ENCODE assay signal across 25 mouse cellular contexts in genomic region chr4:108637721-108638120, GRCm38 (mm10). TPM values are rescaled to one million over a fixed set of nuclear protein-coding genes. Genes with fewer than 3 reads are reported as not detected.
DNase-seq lines count a peak whose midpoint lies in the region; ATAC-seq and TF ChIP-seq lines count a peak whose summit lies in the region.
"Had no signal": no experiment of that assay in that cellular context is flagged by ENCODE, and none has a peak within 500 bp of the region (broad histone marks: within the 10 kb centered on the region; RNA-seq: fewer than 3 reads in every experiment).

No protein-coding gene starts in this region.

- no peak overlapping the region for H3K4me2 ChIP-seq in intestine, embryonic 14.5 days (ENCODE audit: low read length)
- no peak overlapping the region for H3K4me2 ChIP-seq in intestine, postnatal 0 days (replicated peaks; ENCODE audit: low read depth)
- no peak overlapping the region for H3K4me2 ChIP-seq in neural tube, embryonic 15.5 days
- no peak overlapping the region for H3K4me2 ChIP-seq in liver, postnatal 0 days (ENCODE audit: low read depth, low read length)
- H3K4me2 ChIP-seq: embryonic facial prominence, embryonic 13.5 days; embryonic facial prominence, embryonic 15.5 days; forebrain, embryonic 13.5 days; forebrain, embryonic 15.5 days had no signal

- ATAC-seq in intestine, embryonic 14.5 days (replicated peaks; ENCODE audit: low FRiP score, low TSS enrichment, low read depth) = no peak
- ATAC-seq in intestine, postnatal 0 days = no peak
- ATAC-seq in CD4-positive, CD25-positive, alpha-beta regulatory T cell, adult 4 months = peak; percentile 73
- peak; percentile 58 for ATAC-seq in activated CD4-positive, CD25-positive, alpha-beta regulatory T cell, adult 4 months
- ATAC-seq in inflammation-experienced regulatory T-cells, adult 6 months = peak; percentile 64
- no peak for ATAC-seq in erythroblast, adult 5-6 weeks (replicated peaks; ENCODE audit: low FRiP score, poor library complexity, severe bottlenecking)
- ATAC-seq in neural tube, embryonic 15.5 days (ENCODE audit: low FRiP score) = no peak
- no peak for ATAC-seq in liver, postnatal 0 days
- ATAC-seq: forebrain, embryonic 13.5 days; forebrain, embryonic 15.5 days; forebrain, postnatal 0 days; Patski had no signal

- DNase-seq in intestine, embryonic 14.5 days (ENCODE audit: low spot score) = peak; percentile 7
- no peak for DNase-seq in liver, postnatal 0 days
- DNase-seq: adrenal gland, adult 2 months; adrenal gland, postnatal 10 days; adrenal gland, postnatal 25 days; cerebellum, adult 11 months; cerebellum, adult 18-20 months; cerebellum, adult 8-10 months; cerebellum, adult 9-11 months; cerebellum, postnatal 14 days; cerebellum, postnatal 36 days; embryo, embryonic 11 days; forebrain, postnatal 0 days had no signal

- H3K4me3 ChIP-seq in intestine, embryonic 14.5 days (ENCODE audit: low read depth, low read length) = no peak overlapping the region
- no peak overlapping the region for H3K4me3 ChIP-seq in intestine, postnatal 0 days (ENCODE audit: low read depth, low read length)
- H3K4me3 ChIP-seq in neural tube, embryonic 15.5 days (replicated peaks) = no peak overlapping the region
- no peak overlapping the region for H3K4me3 ChIP-seq in liver, postnatal 0 days (ENCODE audit: low read depth, low read length)
- H3K4me3 ChIP-seq: embryonic facial prominence, embryonic 13.5 days; embryonic facial prominence, embryonic 15.5 days; forebrain, embryonic 13.5 days; forebrain, embryonic 15.5 days had no signal

- no peaks in the 10 kb centered on the region for H3K9me3 ChIP-seq in intestine, embryonic 14.5 days (ENCODE audit: control insufficient read depth, low read length)
- H3K9me3 ChIP-seq in intestine, postnatal 0 days (ENCODE audit: control insufficient read depth) = no peaks in the 10 kb centered on the region
- no peaks in the 10 kb centered on the region for H3K9me3 ChIP-seq in neural tube, embryonic 15.5 days (replicated peaks)
- H3K9me3 ChIP-seq in liver, postnatal 0 days (ENCODE audit: low read length) = no peaks in the 10 kb centered on the region
- H3K9me3 ChIP-seq: embryonic facial prominence, embryonic 13.5 days; embryonic facial prominence, embryonic 15.5 days; forebrain, embryonic 13.5 days; forebrain, embryonic 15.5 days; G1E had no signal

- 91% methylated on average over 3 of the region's 3 CpGs for WGBS in intestine, embryonic 14.5 days
- 97% methylated on average over 3 of the region's 3 CpGs for WGBS in intestine, postnatal 0 days
- 75% methylated on average over 3 of the region's 3 CpGs for WGBS in neural tube, embryonic 15.5 days
- WGBS in liver, postnatal 0 days (ENCODE audit: insufficient replicate concordance) = 85% methylated on average over 3 of the region's 3 CpGs

- H3K9ac ChIP-seq in intestine, embryonic 14.5 days (ENCODE audit: low read length) = no peak overlapping the region
- H3K9ac ChIP-seq in intestine, postnatal 0 days (ENCODE audit: low read depth, low read length) = no peak overlapping the region
- no peak overlapping the region for H3K9ac ChIP-seq in neural tube, embryonic 15.5 days (replicated peaks)
- H3K9ac ChIP-seq in liver, postnatal 0 days (replicated peaks) = no peak overlapping the region
- H3K9ac ChIP-seq: embryonic facial prominence, embryonic 13.5 days; embryonic facial prominence, embryonic 15.5 days; forebrain, embryonic 13.5 days; forebrain, embryonic 15.5 days; forebrain, postnatal 0 days had no signal

- TF ChIP-seq CTCF in intestine, postnatal 0 days (IDR thresholded peaks at IDR 0.05; ENCODE audit: low read depth) = no peak
- no peak for TF ChIP-seq CTCF in liver, postnatal 0 days (IDR thresholded peaks at IDR 0.05; ENCODE audit: low read depth)

- no peak overlapping the region for H3K27ac ChIP-seq in intestine, embryonic 14.5 days (ENCODE audit: low read depth)
- H3K27ac ChIP-seq in intestine, postnatal 0 days (ENCODE audit: low read depth, low read length) = no peak overlapping the region
- H3K27ac ChIP-seq in neural tube, embryonic 15.5 days (replicated peaks) = no peak overlapping the region
- H3K27ac ChIP-seq in liver, postnatal 0 days (ENCODE audit: low read depth) = no peak overlapping the region
- H3K27ac ChIP-seq: embryonic facial prominence, embryonic 13.5 days; embryonic facial prominence, embryonic 15.5 days; forebrain, embryonic 13.5 days; forebrain, embryonic 15.5 days had no signal

- peaks cover 60% of the 10 kb centered on the region for H3K36me3 ChIP-seq in intestine, embryonic 14.5 days (ENCODE audit: control insufficient read depth, insufficient read depth, low read length)
- peaks cover 54% of the 10 kb centered on the region for H3K36me3 ChIP-seq in intestine, postnatal 0 days (ENCODE audit: control insufficient read depth, insufficient read depth)
- peaks cover 77% of the 10 kb centered on the region for H3K36me3 ChIP-seq in neural tube, embryonic 15.5 days
- H3K36me3 ChIP-seq in liver, postnatal 0 days (replicated peaks; ENCODE audit: insufficient read depth, low read length) = peaks cover 23% of the 10 kb centered on the region

- H3K27me3 ChIP-seq in intestine, embryonic 14.5 days (replicated peaks; ENCODE audit: control insufficient read depth, insufficient read depth, low read length) = no peaks in the 10 kb centered on the region
- H3K27me3 ChIP-seq in intestine, postnatal 0 days (replicated peaks; ENCODE audit: control insufficient read depth, insufficient read depth, low read length) = no peaks in the 10 kb centered on the region
- H3K27me3 ChIP-seq in neural tube, embryonic 15.5 days (replicated peaks) = no peaks in the 10 kb centered on the region
- no peaks in the 10 kb centered on the region for H3K27me3 ChIP-seq in liver, postnatal 0 days (ENCODE audit: insufficient read depth, low read length)
- H3K27me3 ChIP-seq: embryonic facial prominence, embryonic 13.5 days; embryonic facial prominence, embryonic 15.5 days; forebrain, embryonic 13.5 days; forebrain, embryonic 15.5 days; Patski had no signal

- H3K4me1 ChIP-seq in intestine, embryonic 14.5 days (replicated peaks; ENCODE audit: control insufficient read depth, insufficient read depth, low read length) = no peaks in the 10 kb centered on the region
- H3K4me1 ChIP-seq in intestine, postnatal 0 days (replicated peaks; ENCODE audit: control insufficient read depth, insufficient read depth, low read length) = no peaks in the 10 kb centered on the region
- H3K4me1 ChIP-seq in neural tube, embryonic 15.5 days = no peaks in the 10 kb centered on the region
- H3K4me1 ChIP-seq in liver, postnatal 0 days (ENCODE audit: insufficient read depth) = no peaks in the 10 kb centered on the region
- H3K4me1 ChIP-seq: embryonic facial prominence, embryonic 13.5 days; embryonic facial prominence, embryonic 15.5 days; forebrain, embryonic 13.5 days; forebrain, embryonic 15.5 days had no signal

- TF ChIP-seq EP300 in liver, postnatal 0 days (IDR thresholded peaks at IDR 0.05; ENCODE audit: low read depth) = no peak

RNA-seq across cellular contexts. Expression of gene Cc2d1b, which starts 18.0 kb away (rescaled TPM):
- polyA plus RNA-seq in intestine, embryonic 14.5 days (2014; fragmentation: Nextera tagmentation; extraction: Ambion mirVana) = 32.5 and 32.8 TPM in 2 replicates
- 25.7 and 26.7 TPM in 2 replicates for polyA plus RNA-seq in intestine, postnatal 0 days (2015; fragmentation: Nextera tagmentation; extraction: Ambion mirVana)
- polyA plus RNA-seq in CD4-positive, CD25-positive, alpha-beta regulatory T cell, adult 4 months (2017; shearing (Covaris generic)) = 10 to 100 TPM; 31.4 to 62.3 TPM
- 10 to 100 TPM; 23.4 to 34.7 TPM for polyA plus RNA-seq in activated CD4-positive, CD25-positive, alpha-beta regulatory T cell, adult 4 months (2017; shearing (Covaris generic))
- polyA plus RNA-seq in inflammation-experienced regulatory T-cells, adult 6 months (2017; shearing (Covaris generic)) = 10 to 100 TPM; 24.1 to 37.9 (median 35.3) TPM
- total RNA-seq in erythroblast, adult 5-6 weeks (2015; ENCODE audit: low replicate concordance) = 2.7 and 13.0 TPM in 2 replicates
- total RNA-seq in erythroblast, adult 5-6 weeks (2017; ENCODE audit: low replicate concordance) = 8.3 and 8.8 TPM in 2 replicates
- 18.2 and 19.8 TPM in 2 replicates for polyA plus RNA-seq in neural tube, embryonic 15.5 days (2015; fragmentation: Nextera tagmentation; extraction: Ambion mirVana)
- 5.7 and 6.5 TPM in 2 replicates for polyA plus RNA-seq in liver, postnatal 0 days (2015; fragmentation: Nextera tagmentation; extraction: Ambion mirVana)

RNA-seq across cellular contexts. Expression of gene Orc1, which starts 58.5 kb away (rescaled TPM):
- 12.6 and 14.1 TPM in 2 replicates for polyA plus RNA-seq in intestine, embryonic 14.5 days (2014; fragmentation: Nextera tagmentation; extraction: Ambion mirVana)
- polyA plus RNA-seq in intestine, postnatal 0 days (2015; fragmentation: Nextera tagmentation; extraction: Ambion mirVana) = 3.1 and 3.2 TPM in 2 replicates
- polyA plus RNA-seq in CD4-positive, CD25-positive, alpha-beta regulatory T cell, adult 4 months (2017; shearing (Covaris generic)) = 1 to 10 TPM; 2.7 to 3.0 TPM
- polyA plus RNA-seq in activated CD4-positive, CD25-positive, alpha-beta regulatory T cell, adult 4 months (2017; shearing (Covaris generic)) = 1 to 10 TPM; 3.0 to 3.7 TPM
- 10 to 100 TPM in 1 of 3 experiments, 1 to 10 TPM in 2; 2.3 to 11.8 (median 3.3) TPM for polyA plus RNA-seq in inflammation-experienced regulatory T-cells, adult 6 months (2017; shearing (Covaris generic))
- 9.8 and 11.3 TPM in 2 replicates for total RNA-seq in erythroblast, adult 5-6 weeks (2015; ENCODE audit: low replicate concordance)
- 16.6 and 22.4 TPM in 2 replicates for total RNA-seq in erythroblast, adult 5-6 weeks (2017; ENCODE audit: low replicate concordance)
- 1.3 and 4.3 TPM in 2 replicates for polyA plus RNA-seq in neural tube, embryonic 15.5 days (2015; fragmentation: Nextera tagmentation; extraction: Ambion mirVana)
- polyA plus RNA-seq in liver, postnatal 0 days (2015; fragmentation: Nextera tagmentation; extraction: Ambion mirVana) = 6.1 and 8.2 TPM in 2 replicates

RNA-seq across cellular contexts. Expression of gene Prpf38a, which starts 58.6 kb away (rescaled TPM):
- 83.5 and 85.0 TPM in 2 replicates for polyA plus RNA-seq in intestine, embryonic 14.5 days (2014; fragmentation: Nextera tagmentation; extraction: Ambion mirVana)
- 64.1 and 65.2 TPM in 2 replicates for polyA plus RNA-seq in intestine, postnatal 0 days (2015; fragmentation: Nextera tagmentation; extraction: Ambion mirVana)
- polyA plus RNA-seq in CD4-positive, CD25-positive, alpha-beta regulatory T cell, adult 4 months (2017; shearing (Covaris generic)) = 10 to 100 TPM; 64.6 to 64.9 TPM
- 10 to 100 TPM; 52.3 to 71.5 TPM for polyA plus RNA-seq in activated CD4-positive, CD25-positive, alpha-beta regulatory T cell, adult 4 months (2017; shearing (Covaris generic))
- polyA plus RNA-seq in inflammation-experienced regulatory T-cells, adult 6 months (2017; shearing (Covaris generic)) = 10 to 100 TPM; 62.9 to 75.8 (median 66.2) TPM
- 12.9 and 19.2 TPM in 2 replicates for total RNA-seq in erythroblast, adult 5-6 weeks (2015; ENCODE audit: low replicate concordance)
- 37.7 and 46.8 TPM in 2 replicates for total RNA-seq in erythroblast, adult 5-6 weeks (2017; ENCODE audit: low replicate concordance)
- 73.2 and 77.2 TPM in 2 replicates for polyA plus RNA-seq in neural tube, embryonic 15.5 days (2015; fragmentation: Nextera tagmentation; extraction: Ambion mirVana)
- 22.9 and 23.8 TPM in 2 replicates for polyA plus RNA-seq in liver, postnatal 0 days (2015; fragmentation: Nextera tagmentation; extraction: Ambion mirVana)

Comparison
In these comparisons a context has a peak if more than half of its experiments do, and no peak if none do; other contexts are left out.
1. ATAC-seq: peak in CD4-positive, CD25-positive, alpha-beta regulatory T cell, adult 4 months (single experiment), activated CD4-positive, CD25-positive, alpha-beta regulatory T cell, adult 4 months (single experiment) and inflammation-experienced regulatory T-cells, adult 6 months (single experiment); none in intestine, embryonic 14.5 days (single experiment), intestine, postnatal 0 days (single experiment), erythroblast, adult 5-6 weeks (single experiment), neural tube, embryonic 15.5 days (single experiment) and liver, postnatal 0 days (single experiment).